Mouse (Mus musculus): ENCODE data around the gene Lsg1.

Gene Lsg1

DNA sequence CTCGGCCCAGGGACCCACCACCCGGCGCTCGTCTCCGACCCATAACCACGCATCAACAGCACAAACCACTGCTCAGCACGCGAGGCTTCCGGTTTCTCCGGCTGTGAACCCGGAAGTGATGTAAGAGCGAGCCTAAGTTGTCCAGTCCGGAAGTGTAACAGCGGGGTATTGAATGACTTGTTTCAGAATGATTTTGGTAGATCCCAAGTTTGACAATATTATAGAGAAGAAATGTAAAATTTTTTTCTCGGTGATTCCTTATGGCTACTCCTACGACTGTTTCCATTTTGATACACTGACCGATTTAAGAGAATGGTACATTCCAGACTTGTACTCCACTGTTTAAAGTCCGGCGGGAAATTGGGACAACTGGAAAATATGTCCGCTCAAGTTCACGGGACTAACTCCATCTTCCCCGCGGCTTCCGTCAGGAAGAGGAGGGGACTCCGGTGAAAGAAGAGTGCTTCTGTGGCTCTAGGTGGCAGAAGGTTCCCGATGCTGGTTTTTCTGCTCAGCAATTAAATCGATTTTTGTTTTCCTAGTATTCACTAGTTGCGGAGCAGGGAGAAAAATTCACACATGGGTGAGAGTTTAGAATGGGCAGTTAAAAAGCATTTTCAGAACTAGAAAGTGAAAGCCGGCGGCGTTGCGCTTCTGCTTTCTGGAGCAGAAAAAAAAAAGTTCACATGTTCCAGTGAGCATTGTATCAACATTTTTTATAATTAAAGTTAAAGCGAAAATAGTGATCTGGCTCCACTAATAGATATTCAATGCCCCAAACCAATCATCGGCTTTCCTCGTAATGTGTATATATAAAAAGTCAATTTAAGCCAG, at the start of gene Lsg1:
Gene Lsg1 (minus strand): TSS at position 99 of the 834 bp plus-strand sequence.
- DNase-seq = peak; percentile 88 to 90

DNA sequence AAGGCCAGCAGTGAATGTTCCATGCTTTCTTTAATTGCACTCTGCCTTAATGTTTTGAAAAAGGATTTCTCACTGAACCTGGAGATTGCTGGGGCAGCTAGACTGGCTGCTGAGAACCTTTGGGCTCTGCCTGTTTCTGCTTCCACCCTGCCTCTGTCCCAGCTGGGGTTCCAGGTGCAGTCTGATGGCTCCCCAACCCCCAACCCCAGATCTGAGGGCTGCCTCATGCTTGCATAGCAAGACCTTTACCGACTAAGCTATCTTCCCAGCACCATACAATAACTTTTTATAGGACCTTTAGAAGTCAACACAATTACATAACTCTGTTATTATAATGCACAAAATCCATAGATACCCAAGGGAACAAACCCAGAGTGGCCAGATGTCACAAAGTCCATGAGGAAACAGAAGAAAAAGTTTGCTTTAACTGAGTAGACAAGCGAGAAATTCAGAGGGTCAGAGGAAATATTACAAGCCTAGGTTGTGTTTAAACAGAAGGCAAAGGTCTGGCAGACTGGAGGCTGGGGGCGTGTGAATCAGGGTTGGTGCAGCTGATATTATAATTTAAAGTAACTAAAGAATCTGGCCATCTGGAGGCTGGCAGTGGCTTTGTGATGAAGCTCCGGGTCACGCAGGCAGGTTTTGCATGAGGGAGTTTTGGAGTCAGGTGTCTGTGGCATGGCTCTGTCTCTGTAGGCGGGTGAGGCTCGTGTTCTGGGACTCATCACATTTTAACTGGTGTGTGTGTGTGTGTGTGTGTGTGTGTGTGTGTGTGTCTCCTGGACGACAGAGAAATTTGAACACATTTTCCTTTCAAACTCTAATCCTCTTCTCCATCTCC, 46.7 kb upstream of the Lsg1 start:
- no peak for DNase-seq

DNA sequence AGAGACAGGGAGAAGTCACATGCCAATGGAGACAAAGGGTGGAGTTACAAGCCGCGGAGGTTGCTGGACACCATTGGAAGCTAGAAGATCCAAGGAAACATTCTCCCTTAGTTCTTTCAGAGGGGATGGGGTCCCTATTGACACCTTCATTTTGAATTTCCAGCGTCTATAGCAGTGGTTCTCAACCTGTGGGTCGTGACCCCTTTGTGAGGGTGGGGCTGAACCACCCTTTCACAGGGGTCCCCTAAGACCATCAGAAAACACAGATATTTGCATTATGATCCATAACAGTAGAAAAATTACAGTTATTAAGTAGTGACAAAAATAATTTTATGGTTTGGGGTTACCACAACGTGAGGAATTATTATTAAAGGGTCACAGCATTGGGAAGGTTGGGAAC, 42.1 kb upstream of the Lsg1 start:
- DNase-seq = no peak

DNA sequence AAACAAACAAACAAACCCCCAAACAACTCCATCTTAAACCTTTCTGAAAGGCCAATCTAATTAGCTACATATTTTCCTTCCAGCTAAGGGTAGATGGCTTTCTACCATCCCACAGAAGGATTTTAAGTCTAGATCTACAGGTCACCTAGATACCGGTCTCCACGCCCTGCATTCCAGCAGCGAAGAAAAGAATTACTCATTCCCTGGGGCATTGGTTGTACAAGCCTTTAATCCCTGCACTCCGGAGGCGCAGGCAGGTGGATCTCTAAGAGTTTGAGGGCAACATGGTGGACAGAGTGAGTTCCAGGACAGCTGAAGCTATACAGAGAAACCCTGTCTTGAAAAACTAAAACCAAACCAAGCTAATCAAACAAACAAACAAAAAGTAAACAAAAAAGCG, 41.0 kb upstream of the Lsg1 start:
- DNase-seq = no peak

DNA sequence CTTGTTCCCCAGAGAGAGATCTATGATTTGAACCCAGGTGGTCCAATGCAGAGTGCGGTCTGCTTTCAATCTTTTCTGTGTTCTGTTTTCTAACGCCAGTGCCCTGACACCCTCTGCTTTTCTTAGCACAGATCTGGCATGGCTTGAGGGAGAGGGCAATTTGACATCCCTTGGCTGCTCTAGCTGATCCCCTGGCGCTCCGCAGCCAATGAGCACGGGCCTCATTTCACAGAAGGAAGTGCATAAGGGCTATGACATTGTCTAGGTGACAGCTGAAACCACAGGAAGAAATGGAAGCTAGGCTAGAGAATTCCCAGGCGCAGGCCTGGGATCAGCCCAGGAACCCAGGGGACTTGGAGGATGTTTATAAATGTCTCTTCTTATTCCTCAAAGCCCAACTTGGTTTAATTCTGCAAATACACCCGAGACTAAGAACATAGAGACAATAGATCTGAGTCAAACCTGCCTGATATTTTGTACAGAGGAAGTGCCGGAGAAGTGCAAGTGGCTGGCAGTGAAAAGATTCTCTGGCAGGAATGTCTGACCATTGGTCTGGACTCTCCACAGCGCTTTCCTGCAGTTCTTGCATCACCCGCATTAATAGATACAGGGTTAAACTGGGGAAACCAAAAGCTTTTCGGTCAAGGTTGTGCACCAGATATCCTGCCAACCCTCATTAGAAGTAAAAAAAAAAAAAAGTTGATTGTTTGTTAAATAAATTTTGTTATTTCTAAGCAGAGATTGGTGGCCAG, 40.4 kb upstream of the Lsg1 start:
- no peak for DNase-seq

DNA sequence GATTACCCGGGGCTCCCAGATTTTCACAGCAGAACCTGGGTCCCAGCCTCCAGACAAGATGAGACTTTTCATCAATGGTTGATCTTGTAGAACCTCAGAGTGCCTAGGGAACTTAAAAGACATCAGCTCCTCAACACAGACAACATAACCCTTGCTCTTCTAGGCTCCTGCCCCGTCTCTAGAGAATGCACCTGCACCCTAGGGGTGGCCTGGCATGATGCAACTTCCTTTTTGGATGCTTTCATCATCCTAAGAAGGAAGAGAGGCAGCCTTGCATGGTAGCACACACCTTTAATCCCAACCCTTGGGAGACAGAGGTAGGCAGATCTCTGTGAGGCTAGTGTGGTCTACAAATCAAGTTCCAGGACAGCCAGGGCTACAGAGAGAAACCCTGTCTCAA, 37.2 kb upstream of the Lsg1 start:
- no peak for DNase-seq

DNA sequence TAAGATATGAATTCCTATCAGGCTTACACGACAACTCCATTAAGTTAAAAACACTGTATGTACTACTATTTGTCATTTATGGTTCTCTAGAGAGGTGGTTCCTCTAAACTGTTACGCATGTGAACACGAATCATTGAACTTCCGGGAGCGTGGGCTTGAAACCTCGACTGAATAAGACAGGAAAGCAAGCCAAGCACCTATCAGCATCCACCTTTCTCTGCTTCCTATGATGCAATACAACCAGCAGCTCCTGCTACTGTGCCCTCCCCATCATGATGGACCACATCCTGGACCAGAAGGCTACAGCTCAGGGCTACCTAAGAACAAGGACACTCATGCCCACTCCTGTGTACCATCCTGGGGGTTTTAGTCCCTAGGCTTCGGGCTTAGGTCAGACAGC, 36.3 kb upstream of the Lsg1 start:
- no peak for DNase-seq

DNA sequence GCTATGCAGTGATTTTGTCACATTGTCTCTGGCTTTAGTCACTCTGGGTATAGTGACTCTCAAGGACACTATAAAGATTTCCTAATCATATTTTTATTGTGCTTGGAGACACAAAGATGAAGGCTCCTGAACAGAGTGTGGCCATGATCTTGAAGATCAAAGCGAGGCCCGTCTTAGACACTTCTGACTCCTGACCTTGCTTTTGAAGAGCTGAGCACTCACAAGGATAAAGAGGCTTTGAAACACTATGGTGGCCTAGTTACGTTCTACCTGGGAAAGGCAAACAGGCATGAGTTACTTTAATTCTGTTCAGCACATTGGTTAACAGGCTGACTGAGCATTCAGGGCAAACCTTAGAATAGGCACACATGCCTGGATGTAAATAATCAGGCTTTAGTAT, 28.9 kb upstream of the Lsg1 start:
- no peak for DNase-seq

DNA sequence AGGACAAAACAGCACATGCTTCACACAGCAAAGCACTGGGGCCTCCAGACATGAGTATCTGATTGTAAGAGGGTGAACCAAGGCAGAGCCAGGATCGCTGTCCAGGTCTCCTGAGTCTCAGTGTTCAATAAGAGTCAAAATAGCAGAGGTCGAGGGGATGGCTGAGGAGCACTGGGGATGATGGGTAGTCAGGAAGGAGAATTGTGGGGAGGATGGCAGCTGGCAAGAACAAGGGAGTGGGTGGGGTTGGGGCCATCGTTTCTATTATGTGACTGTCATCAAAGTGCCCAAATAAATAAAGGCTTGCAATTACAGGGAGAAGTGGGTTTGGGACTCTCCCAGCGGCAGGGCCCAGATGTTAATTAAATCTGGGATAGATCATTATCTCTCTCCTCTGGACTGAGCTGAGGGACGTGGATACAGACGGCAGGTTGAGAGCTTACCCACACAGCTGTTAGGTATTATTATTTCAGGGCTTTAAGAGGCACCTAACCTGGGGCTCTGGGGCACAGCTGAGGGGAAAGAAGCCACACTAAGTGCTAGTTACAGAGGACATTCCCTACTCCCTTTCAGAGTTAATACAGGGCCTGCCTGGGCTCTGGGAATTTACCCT, 27.4 kb upstream of the Lsg1 start:
- no peak for DNase-seq

DNA sequence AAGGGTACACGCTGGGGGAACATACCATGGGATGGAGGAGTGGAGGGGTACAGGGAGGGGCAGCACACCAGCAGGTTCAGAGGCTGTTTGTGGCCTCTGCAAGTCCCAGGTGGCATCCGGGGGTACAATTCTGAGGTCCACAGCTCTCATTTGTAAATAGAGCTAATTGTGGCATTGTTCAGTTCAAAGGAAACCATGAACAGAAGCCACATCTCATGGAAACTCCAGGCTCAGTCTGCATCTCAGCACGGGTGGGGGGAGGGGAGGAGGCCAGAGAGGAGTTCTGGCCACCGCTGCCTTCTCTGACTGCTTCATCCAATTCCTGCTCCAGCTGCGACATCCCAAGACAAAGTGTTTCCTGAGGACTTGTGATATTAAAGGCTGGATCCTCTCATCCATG, 26.7 kb upstream of the Lsg1 start:
- no peak for DNase-seq

DNA sequence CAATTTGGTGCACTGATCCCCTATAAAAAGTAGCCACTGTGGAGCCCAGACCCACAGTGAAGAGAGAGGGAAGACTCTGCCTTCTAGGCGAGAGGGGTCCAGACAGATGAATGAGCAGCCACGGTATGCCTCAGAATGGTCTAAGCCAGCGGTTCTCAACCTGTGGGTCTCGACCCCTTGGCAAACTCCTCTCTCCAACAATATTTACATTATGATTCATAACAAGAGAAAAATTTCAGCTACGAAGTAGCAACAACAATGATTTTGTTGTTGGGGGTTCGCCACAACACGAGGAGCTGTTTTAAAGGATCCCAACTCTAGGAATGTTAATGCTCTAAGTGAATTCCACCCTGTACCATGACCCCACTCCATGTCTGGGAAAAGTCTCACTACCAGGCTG, 25.7 kb upstream of the Lsg1 start:
- DNase-seq = no peak

DNA sequence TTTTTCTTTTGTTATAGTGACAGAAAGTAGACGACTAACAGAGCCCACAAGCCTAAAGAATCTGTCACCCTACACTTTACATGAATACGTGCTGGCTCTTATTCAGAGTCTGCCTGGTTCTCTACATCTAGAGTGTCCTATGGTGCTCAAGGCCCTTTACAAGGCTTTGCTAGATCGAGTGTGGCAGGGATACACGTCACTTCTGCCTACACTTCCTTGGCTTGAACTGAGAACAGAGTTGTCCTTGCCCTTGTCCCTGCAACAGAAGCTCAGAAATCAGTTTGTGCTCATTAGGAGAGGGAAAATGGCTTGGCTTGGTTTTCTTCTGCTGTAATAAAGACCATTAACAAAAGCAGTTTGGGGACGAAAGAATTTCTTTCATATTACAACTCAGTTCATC, 23.9 kb upstream of the Lsg1 start:
- no peak for DNase-seq

DNA sequence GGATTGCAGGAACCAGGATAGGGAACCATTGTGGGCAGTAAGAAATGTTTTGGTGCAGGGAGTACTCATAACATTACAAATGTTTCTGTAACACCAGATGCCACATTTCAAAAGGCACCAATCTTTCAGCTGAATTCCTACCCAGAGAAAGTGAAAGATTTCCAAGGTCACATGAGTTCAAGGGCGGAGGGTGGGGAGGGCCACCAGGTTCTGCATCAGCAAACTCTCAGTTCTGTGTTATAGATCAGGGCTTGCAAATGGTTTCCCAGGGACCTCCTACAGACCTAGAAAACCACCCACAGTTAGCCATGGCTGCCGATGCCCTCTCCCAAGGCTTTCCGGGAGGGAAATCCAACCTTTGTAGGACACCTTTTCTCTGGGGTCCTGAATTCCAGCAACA, 20.5 kb upstream of the Lsg1 start:
- no peak for DNase-seq

DNA sequence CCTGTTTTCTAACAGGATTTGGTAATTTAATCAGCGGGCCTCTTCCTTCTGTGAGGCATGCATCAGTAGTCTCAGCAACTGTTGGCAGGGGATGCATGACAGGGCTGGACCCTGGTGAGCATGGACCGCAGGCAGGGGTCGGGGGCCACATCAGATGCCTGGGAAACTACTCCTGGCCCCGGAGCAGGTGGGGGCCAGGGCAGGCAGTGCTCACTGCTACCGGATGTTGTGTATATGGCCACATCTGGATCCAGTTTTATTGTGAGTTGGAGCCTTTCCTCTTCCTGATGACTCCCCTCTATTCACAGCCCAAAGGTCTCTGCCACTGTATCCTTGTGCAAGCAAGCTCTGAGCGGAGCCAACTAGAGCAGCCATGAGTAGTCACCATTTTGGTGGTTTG, 18.1 kb upstream of the Lsg1 start:
- DNase-seq = no peak

DNA sequence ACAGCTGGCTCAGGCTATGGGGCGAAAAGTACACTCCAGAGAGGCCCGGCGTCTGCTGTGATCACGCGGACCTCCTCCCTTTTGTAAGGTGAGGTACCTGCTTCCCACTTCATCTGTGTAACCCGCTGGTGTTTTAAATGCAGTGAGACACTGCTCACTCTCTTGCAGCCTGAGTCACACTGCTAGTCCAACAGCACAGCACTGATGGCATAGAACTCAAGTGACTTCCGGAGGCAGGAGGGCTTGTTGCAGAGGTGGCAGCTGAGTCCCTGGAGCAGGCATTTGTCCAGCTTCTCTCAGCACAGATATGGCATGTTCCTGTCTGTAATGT, 17.4 kb upstream of the Lsg1 start:
- DNase-seq = no peak

DNA sequence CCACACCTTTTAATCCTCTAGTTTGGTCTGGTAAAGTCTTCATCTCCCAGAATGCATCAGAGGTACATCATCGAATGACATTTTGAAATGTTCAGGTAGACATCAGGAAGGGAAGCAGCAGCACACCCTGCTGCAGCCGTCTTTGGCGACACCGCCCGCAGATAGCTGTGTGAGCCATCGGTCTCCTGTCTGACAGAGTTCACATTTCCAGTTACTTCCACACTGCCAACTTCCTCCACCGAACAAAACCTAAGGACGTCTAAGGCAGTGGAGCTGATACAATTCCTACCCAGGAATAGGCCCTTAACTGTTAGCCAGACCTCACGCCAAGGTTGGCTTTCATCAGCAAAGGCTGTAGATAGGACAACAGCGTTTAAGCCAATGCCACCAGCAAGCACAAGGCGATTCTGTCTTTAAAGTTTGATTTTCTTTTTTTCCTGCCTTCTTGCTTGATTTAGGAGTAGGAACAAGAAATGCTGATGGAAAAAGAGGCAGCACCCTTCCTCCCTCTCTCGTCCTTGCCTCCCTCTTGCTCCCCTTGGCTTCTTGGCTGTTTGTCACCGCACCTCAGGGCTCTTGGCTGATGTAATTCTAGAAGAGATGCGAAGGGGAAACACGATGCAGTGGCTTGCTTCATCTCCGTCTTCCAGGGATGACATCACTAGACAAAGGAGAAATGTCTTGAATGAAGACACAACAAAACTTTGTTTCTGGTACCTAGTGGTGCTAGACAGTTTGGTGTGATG, 16.8 kb upstream of the Lsg1 start:
- DNase-seq = no peak

DNA sequence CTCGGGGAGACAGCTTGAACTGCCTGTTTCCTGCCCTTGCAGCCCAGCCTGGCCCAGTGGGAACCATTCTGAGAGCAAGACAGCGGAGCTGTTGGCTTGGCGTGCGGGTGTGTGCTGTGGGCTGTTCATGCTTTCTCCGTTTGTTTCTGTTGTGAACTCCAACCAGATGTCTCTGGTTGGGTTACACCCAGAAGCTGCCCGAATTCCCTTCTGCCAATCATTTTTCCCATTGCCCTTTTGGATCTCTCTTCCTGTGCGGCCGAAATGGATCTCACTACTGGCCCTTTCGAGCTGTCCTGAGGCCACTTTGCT, 16.1 kb upstream of the Lsg1 start:
- peak; percentile 46 to 53 for DNase-seq

DNA sequence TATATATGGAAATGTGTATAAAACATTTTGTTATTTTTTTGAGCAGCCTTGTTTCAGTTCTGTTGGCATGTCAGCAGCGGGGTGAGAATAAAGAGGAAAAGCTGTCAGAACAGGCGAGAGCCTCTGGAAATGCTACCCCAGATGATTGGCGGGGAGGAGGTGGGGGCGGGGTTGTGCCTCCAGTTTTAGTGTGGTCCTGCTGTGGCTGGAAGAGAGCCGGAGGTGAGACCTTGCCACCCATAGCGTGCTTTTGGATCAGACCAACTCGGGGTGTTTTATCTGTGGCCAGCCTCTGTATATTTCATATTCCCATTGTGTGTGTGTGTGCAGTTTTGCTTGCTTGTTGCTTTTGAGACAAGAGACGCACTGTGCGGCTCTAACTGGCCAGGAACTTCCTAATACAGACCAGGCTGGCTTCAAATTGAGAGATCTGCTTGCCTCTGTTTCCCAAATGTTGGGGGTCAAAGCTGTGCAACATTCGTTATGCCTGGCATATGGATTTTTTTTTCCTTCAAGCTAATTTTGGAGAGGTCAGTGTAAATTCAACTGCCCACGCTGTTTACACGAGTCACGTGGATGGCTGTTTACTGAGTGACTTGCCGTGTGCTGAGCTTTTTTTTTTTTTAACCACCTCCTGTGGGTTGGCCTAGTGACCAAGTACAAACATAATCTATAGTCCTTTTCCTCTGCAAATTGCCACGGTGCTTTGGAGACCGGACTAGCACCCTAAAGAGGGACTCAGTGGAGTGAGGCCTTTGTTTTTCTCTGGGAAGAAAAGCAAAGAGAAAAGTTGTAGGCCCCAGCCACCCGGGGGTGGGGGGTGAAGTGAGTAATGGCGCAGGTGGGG, 15.5 kb upstream of the Lsg1 start:
- DNase-seq = peak in 1 of 2 experiments; percentile 32

DNA sequence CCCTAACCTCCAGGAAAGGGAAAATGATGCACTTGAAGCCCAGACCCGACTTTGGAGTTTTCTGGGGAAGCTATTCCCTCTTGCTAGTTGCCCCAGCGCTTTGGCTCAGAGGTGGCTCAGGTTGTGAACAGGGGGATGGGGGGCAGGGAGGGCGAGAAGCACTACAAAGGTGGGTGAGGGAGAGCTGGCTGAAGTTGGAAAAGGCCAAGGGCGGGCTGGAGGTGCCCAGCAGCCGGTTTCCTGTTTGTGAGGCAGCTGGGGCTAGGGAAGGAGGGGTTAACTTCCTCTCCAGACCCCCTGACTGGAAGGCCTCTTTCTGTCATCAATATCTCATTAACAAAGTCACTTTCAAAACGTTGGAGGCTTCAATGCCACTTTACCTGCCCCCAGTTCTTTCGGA, 14.6 kb upstream of the Lsg1 start:
- peak in 1 of 2 experiments; percentile 36 for DNase-seq

DNA sequence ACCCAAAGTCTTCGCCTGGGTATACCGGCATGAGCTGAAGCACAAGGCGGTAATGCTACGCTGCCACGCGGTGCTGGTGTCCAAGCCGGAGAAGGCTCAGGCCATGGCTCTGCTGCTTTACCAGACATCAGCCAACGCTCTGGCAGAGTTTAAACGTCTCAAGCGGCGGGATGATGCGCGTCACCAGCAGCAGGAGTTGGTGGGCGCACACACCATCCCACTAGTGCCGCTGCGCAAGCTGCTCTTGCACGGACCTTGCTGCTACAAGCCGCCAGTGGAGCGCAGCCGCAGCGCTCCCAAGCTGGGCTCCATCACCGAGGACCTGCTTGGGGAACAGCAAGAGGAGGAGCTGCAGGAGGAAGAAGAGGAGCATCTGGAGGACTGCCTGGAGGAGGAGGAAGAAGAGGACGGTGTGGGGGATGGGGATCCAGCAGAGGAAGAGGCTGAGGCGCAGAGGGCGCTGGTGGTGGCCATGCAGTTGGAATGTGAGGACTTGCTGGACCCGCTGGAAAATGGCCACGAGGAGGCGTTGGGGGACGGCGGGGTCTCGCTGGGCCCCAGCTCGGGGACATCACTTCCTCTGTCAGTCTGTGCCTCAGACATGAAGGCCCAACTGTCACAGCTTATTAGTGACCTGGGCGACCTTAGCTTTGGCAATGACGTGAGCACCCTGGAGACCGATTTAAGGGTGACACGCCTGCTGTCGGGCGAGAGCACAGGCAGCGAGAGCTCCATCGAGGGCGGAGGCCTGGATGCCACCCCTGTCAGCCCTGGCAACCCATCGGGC, 13.8 kb upstream of the Lsg1 start:
- DNase-seq = peak; percentile 69 to 74
